Mouse (Mus musculus): ENCODE measurements at regions not wholly inside any gene's neighbourhood (a gene's known extent, or its start where the extent isn't known, plus 50 kb on each side); places are given as distances from the start of the nearest gene placed in this dataset.

DNA sequence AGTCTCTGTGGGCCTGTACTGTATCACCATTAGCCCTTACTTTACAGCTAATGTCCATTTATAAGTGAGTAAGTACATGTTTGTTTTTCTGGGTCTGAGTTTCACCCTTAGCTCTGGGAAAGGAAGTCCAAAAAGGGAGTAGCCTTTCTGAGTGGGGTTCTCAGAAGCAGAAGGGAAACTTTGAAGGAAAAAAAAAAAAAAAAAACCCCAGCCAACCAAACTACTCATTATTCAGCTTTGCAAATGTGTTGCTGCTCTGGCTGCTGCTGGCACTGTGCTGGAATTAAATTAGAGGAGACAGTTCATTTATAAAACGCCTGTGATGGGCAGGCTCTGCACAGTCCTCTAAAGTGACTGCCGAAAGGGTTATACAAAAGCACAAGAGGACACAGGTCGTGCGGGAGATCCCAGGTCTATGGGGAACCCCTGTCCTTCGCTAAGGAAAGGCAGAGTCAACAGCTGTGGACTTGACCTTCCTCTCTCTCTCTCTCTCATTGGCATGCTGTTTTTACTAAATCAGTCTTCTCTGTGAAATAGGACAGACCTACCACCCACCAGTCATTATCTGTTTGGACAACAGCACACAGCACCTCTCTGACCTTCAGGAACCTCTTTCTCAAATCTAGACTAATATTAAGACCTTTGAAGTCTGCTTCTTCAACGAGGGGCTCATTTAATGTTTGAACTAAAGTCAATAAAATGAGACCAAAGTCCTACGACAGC, 165.4 kb downstream of the Cd47 start:
- DNase-seq (ENCODE audit: low spot score) = no peak

DNA sequence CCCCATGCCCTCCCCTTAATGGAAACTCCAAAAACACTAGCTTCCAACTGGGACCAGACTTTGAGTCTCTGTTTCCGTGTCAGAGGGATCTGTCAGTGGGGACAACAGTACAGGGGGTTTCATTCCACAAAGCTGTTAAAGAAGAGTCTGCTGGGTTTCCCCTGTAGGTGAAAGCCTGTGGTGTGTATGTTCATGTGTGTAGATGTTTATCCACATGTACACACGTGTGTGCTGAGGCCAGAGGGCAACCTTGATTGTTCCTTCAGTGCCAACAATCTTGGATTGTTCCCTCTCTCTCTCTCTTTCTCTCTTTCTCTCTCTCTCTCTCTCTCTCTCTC, 165.9 kb downstream of the Cd47 start:
- DNase-seq (ENCODE audit: low spot score) = no peak

GRCm38 (mm10) chr16:49967110-49967509, 166.8 kb downstream of the Cd47 start:
- DNase-seq (ENCODE audit: low spot score) = no peak

DNA sequence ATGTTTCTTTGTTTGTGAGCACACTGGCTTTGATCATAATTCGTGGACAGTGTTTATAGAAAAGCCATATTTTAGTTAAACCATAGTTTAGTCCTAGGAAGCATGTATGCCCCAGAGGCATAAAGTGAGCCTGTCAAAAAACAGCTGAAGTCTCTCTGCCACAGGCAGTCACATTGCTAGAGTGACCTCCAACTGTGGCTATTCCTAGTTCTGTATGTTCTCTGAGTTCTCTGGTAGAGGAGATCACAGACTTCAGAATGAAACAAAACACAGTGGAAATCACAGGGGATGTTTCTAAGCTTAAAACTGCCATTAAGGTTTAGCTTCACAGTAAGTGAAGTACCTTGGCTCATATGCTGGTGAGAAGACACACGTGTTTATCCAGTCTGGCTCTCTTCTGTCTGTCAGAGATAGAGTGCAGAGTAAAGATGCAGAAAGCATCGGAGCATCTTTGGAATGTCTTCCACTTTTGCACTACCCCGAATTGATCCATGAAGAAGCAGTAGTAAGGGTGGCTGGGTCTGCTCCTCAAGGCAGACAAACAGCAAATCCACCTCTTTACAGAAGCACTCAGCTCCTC, 168.0 kb downstream of the Cd47 start:
- DNase-seq (ENCODE audit: low spot score) = no peak

DNA sequence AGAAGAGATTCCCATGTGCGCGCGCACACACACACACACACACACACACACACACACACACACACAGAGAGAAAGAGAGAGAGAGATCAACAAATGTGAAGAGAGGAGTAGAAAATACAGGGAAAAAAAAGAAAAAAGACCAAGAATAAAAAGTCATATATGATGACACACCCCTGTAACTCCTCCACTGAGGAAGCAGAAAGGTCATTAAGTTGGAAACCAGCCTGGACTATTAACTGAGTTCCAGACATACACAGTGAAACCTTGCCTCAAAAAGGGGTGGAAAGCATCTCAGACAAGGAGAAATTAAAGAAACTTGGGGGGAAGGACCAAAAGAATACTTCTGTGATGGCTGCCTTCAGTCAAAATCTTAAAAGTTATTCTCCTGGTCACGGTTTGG, 168.7 kb downstream of the Cd47 start:
- no peak for DNase-seq (ENCODE audit: low spot score)

DNA sequence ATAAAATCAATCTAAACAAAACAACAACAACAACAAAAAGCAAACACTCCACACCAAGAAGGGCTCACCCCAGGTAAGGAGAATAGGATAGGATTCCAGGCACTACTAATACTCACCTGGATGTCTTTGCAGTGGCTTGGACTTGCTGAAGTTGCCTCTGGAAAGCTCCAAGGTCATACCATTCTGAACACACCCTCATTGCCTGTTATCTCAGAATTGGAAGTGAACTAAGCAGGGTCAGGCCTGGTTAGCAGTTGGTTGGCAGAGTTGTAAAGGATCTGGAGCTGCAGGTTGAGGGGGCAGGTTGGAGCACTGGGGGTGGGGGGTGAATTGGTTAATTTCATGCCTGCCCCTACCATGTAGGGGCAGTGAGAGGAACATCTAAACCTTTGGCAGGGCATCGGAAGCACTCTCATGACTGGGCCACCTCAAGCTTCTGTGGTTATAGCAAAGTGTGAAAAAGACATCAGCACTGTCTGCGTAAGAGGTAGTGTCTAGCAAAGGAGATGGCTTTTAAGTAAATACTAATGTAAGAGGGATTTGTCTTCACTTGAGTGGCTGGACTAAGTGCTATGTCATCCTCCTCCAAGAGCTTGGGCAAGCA, 169.5 kb downstream of the Cd47 start:
- no peak for DNase-seq (ENCODE audit: low spot score)

- DNase-seq (ENCODE audit: low spot score) = peak; percentile 26
Observed at GRCm38 (mm10) chr16:49970297-49970804, 170.0 kb downstream of the Cd47 start.

GRCm38 (mm10) chr16:49971141-49971555, 170.8 kb downstream of the Cd47 start:
- no peak for DNase-seq (ENCODE audit: low spot score)

GRCm38 (mm10) chr16:49977276-49977675, 176.9 kb downstream of the Cd47 start:
- DNase-seq (ENCODE audit: low spot score) = no peak

- DNase-seq (ENCODE audit: low spot score) = no peak
Observed at GRCm38 (mm10) chr16:49979426-49979940, 179.2 kb downstream of the Cd47 start.

GRCm38 (mm10) chr16:49980178-49980646, 179.9 kb downstream of the Cd47 start:
- DNase-seq (ENCODE audit: low spot score) = peak; percentile 45

- DNase-seq (ENCODE audit: low spot score) = no peak
Observed at GRCm38 (mm10) chr16:49982180-49982579, 181.8 kb downstream of the Cd47 start.

DNA sequence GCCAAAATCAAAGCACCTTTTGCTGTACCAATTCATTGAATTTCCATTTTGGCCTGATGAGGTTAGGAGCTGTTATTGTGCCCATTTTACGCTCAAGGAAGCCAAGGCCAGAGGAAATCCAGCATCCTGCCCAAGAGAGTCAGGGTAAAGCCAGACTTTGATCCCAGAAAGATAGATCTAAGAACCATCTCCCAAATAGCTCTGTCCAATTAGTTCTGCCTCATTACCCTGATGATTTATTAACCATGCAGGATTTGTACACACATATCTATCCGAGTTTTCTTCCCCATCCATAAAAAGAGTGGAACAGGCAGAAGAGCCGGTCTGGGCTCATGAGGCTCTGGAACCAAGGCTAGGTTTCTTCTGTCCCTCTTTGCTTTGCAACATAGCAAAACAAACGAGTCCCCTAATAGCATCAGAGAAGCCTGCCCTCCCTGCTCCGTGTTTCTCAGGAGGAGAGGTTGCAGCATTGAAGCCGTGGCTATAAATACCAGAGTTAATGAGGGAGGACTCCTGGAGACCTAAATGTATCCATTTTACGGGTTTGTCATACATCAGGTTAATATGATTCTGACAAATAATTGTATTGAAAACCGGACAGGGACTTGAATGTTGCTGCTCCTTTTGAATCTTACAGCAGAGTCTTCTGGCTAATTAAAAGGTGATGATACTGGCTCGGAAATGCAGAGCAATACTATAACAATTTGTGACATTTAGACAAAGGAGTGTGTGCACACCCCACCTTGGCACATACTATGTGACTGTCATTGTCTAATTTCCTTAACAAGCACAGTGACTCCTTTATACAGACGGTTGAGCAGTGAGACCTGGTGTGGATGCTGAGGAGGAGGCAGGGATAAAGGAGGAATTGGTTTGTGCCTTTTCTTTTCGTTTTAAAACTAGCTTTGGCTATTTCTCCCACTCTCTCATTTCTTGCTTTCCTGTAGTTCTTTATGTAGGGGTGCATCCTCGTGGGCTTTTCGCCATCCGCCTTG, 185.0 kb downstream of the Cd47 start:
- no peak for DNase-seq (ENCODE audit: low spot score)

DNA sequence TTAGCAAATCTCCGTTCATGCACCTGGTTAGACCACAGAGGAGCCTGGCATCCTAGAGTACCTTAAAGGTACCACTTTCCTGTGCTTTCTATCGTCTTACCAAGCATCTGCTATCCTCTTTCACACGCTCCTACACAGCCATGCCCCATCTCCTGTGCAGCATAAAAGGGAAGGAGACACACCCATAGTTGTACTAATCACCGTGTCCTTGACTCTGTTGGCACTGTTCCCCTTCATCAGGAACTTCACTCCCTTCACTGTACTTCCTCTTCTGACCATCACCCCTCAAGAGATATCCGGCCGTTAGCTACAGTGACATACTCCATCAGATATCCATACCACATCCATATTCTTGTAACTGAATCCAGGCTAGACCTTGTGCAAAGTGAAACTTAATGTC, 186.6 kb downstream of the Cd47 start:
- no peak for DNase-seq (ENCODE audit: low spot score)

DNA sequence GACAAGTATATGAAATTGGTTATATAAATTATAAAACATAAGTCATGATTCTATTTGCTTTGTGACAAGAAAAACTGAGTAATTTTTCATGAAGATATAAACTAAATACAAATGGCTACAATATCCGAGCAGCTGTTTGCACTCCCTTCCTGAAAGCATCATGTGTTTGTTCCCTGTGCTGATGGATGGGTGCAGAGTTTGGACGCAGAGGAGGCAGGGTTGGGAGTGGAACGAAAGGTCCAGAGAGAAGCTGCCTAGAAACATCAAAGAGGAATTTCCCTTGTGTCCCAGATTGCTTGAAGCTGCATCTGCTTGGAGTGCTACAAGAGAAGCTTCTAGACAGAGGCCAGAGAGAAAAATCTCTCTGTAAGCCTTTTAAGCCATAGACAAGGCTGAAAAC, 195.5 kb downstream of the Cd47 start:
- DNase-seq (ENCODE audit: low spot score) = no peak

DNA sequence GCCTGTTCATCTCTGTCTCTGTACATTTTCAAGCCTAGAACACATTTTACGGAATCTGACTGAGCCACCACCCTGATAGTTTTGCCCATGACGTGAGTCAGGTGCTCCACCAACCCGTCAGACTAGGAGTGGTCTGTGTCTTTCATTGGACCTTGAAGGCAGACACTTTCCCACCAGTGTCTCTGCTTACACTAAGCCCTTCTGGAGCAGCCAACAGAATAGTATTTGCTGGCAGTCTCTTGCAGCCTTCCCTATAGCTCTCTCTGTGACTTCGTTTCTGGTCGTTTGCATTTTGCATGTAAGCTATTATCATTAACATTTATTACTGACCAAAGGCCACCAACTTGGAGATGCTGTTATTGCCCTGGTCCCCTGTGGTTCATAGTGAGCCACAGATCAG, 196.3 kb downstream of the Cd47 start:
- no peak for DNase-seq (ENCODE audit: low spot score)

DNA sequence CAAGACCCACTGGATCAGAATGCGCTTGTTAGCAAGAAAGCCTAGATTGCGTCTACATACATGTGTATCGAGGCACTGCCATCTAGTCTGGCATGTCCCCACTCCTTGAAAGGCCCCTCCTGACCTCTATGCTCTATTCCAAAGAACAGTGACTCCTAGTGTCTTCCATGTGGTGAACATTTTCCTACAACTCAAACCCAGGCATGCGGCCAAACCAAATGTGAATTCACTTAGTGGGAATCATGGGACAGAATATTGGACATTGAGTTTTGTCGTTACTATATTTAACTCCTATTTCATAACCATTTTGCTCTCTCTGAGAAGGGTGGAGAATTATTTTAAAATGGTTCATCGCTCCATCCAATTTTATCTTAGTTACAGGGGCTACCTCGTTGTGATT, 196.7 kb downstream of the Cd47 start:
- peak; percentile 91 for DNase-seq (ENCODE audit: low spot score)

GRCm38 (mm10) chr16:50000805-50001204, 200.5 kb downstream of the Cd47 start:
- DNase-seq (ENCODE audit: low spot score) = no peak

GRCm38 (mm10) chr16:50001662-50002455, 201.5 kb downstream of the Cd47 start:
- DNase-seq (ENCODE audit: low spot score) = peak; percentile 21

DNA sequence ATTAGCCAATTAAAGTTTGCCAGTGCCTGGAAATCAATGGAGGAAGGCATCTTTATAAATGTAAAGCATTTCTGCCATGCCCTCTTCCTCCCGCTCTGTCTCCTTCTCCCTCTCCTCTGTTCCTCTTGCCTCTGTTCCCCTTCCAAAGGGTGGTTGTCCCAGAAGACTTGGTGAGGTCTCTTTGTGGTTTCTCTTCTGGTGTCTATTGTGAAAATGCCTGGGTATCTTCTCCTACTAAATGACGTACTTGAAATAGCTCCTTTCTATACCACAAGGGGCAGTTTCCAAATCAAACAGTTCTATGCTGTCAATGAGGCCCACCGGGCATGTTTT, 202.1 kb downstream of the Cd47 start:
- no peak for DNase-seq (ENCODE audit: low spot score)

DNA sequence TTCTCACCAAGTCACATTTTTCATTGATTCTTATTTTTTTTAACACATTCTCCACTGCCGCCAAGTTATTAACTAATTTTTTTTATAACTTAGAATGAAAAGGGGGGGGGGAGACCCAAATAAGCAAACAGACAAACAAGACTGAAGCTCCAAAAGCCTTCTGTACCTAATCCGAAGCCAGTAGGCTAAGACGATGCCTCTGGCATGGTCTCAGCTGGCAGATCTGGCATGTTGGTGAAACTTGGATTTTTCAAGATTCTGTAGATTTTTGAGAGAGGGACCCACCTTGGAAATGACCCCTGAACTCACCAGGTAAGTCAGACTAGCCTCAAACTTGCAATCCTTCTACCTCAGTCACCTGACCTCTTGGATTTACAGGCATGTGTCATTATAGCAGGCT, 208.7 kb downstream of the Cd47 start:
- DNase-seq (ENCODE audit: low spot score) = no peak
